Mouse (Mus musculus) testis, adult 2 months (tissue): Measurements from ENCODE around the gene Fam205a4.
"Not testable (repeated sequence)": the region's sequence is repeated elsewhere in the genome, so short reads cannot be mapped to it uniquely, and the experiment has no call there.

ENCODE experiments used
- CTCF ChIP-seq: fragments of 200-500 bp; IDR thresholded peaks from 2 replicates; pipeline ENCODE4 v1.5.1; 2012; ENCODE audit warnings: low read depth, mild to moderate bottlenecking, inconsistent platforms, low read length, moderate library complexity; ENCODE audit not compliant: control insufficient read depth, insufficient read depth, insufficient replicate concordance
- POLR2A ChIP-seq: fragments of 200-500 bp; IDR thresholded peaks from 2 replicates; pipeline ENCODE4 v1.6.1; 2012; ENCODE audit warnings: low read depth, mild to moderate bottlenecking, inconsistent platforms, low read length, moderate library complexity; ENCODE audit not compliant: control insufficient read depth

GRCm38 (mm10) chr4:41941272-41941671 is 24.6 kb upstream of the Fam205a4 start, which contains the start of gene Gm20878:
- TF ChIP-seq POLR2A, CTCF: not testable (repeated sequence)
